Mouse (Mus musculus) urinary bladder, postnatal 36 days (tissue): ENCODE measurements around the gene Ndufb5.
A peak's percentile ranks its signal among the peaks of the same experiment; 100 is the strongest.
"Not testable (repeated sequence)": the region's sequence is repeated elsewhere in the genome, so short reads cannot be mapped to it uniquely, and the experiment has no call there.

Experiments
- DNase-seq, 2 experiments: peaks; one replicate each; pipeline ENCODE4 v3.0.0; 2022; ENCODE audit warnings: low spot score in 2 of 2, mixed read lengths in 1 of 2

Ndufb5 gene

DNA sequence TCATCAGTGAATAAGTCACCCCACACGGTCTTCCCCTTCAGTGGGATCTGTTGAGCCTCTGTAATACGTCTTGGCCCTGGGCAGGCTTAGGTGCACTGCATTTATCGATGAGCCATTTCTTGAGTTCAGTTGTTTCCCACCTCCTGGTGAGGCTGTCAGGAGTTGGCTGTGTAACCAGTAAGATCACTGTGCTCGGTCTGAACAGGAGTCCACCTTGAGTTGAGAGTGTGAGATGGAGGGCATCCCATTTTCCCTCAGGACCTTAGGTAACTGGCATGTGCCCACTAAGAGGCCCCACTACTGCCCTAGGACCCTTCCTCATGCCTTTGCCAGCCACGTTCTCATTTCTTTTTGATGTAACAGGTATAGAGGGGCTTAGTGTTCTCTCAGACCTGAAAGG, 10.8 kb upstream of the Ndufb5 start:
- no peak for DNase-seq

DNA sequence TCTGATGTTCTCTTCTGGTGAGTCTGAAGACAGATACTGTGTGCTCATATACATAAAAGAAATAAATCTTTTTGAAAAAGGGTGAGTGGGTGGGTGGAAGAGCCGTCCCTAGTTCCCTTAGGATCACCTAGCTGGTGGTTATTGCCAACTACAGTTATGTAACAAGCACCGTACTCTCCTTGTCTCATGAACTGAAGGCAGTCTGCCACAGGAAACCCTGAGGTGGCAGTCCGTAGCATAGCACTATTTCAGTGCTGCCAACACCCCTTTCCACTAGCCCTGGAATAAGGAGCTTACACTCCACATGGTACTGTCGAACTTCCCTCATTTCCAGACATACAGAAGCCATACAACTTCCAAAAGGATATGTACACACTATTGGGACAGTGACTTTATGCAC, 8.9 kb upstream of the Ndufb5 start:
- no peak for DNase-seq

DNA sequence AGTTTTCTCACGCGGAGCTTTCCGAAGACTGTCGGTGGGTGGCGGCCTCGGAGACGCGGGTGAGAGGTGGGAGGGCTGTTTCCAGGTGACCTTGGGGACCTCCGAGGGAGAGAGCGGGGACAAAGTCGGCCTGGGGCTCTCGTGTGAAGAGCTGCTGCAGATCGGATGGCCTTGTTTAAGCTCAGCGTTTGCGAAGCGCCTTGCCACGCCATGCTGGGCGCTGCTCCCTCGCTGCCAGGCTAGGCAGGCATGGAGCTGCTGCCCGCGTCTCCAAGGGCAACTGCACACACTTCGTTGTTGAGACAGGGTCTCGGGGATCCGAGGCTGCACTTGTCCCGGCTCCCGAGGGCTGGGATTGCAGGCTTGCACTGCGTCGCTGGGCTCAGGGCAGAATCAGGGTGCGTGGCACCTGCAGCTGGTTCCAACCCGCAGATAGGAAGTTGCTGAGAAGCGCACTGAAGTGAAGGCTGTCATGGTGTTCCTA, 424 bp downstream of the Ndufb5 start, which contains the start of gene Mrpl47:
Mrpl47 (minus strand) TSS at position 434 of the 484 bp plus-strand sequence.
- DNase-seq, result peak in 1 of 2 experiments; percentile 3

DNA sequence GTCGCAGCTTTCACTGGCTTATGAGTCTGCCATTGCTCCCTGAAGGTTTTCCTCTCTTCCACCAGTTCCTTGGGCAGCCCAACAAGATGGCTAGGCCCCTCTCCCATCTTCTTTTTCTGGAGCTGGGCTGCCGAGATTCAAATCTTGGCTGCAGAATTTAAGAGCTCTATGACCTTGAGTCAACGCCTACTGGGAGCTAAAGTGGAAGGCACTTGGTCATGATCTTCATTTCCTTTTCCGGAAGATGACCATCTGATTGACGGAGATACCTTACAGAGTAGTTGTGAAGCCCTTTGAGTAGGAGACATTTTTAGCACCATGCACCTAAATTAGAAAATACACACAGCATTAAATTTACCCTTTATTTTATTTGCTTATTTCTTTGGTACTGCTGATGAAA, 1.8 kb downstream of the Ndufb5 start:
- no peak for DNase-seq

DNA sequence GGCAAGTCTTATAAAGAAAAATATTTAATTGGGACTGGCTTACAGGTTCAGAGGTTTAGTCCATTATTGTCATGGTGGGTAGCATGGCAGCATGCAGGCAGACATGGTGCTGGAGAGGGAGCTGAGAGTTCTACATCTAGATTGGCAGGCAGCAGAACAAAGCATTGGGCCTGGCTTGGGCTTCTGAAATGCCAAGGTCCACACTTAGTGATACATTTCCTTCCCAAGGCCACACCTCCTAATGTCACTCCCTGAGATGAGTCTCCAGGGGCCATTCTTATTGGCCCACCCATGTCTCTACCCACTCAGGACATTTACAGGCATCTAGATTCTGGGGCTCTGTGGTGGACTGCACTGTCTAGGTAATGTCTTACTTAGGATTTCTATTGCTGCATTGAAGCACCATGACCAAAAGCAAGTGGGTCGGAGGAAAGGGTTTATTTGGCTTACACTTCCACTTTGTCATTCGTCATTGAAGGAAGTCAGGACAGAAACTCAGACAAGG, 5.5 kb downstream of the Ndufb5 start:
- DNase-seq, result no peak

DNA sequence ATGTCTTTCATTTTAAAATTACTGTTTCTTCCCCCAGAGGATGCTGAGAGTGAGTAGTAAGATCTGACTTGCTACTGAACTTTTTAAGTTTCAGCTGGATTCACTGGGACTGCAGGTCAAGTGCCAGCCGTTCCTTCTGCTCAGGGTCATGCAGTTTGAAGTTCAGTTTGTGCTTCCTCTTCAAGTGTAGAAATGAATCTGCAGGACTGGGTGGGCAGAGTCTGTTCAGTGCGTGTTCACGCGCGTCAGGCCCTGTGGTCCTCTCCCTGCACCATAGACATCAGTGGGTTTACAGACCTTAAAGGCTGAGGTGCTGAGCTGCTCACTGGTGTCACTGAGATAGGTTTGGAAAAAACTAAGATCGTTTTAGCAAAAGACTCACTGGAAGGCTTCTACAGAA, 8.2 kb downstream of the Ndufb5 start:
- DNase-seq, result no peak

DNA sequence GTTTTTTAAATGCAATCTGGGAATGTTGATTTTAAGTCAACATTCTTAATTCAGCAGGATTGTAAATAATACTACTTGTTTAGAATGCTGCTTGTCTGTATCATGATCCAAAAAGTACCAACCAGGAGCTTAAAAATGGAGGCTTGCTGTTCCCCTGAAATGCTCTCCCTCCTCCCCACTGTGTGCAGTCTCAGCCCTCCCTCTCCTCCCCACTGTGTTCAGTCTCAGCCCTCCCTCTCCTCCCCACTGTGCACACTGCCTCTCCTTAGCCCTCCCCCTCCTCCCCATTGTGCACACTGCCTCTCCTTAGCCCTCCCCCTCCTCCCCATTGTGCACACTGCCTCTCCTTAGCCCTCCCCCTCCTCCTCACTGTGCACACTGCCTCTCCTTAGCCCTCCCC, 8.6 kb downstream of the Ndufb5 start:
- not testable (repeated sequence) for DNase-seq

DNA sequence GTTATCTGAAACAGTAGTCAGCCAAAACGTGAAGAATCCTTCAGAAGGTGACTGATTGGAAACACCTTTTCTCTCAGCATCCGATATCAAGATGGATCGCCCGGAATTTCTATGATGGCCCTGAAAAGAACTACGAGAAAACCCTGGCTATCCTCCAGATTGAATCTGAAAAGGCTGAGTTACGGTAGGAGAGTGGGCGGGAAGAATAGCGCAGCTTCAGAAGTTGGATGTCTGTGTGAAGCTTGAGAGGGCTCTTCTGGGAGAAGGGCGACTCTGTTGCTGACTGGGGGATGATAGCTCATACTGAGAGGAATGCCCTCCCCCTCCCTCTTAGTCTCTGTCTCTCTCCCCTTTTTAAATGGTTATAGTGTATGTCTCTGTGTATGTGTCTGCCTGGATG, 11.6 kb downstream of the Ndufb5 start:
- no peak for DNase-seq

DNA sequence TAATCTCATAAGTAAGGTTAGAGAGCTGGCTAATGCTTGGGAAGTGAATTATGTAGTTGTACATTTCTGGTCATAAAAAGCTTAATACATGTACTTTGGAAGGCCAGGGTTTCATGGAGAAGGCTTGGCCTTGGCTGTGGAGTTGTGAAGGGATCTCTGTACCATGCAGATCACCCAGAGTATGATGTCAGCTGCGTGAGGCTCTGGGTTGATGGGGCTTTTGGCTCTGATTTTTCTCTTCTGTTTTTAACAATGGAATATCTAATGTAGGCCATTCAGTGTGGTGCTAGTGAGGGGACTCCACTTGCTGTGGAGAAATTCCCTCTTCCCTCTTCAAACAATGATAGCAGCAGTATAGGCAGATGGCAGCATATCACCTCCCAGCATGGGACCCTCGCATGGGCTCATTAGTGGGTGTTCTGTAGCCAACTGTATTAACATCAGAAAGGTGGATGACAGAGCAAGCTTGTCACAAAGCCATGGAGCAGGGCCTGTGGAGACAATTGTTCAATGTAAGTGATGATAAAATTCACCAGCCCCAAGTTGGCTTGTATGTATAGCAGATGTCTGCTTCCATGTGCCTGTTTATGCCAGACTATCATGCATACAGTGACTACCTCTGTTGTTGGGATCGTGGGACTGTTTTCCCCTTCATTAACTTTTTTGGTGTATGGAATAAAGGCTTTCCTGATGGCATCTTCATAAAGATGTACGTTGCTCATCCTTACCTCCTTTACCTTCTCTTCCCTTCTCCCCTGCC, 13.2 kb downstream of the Ndufb5 start:
- DNase-seq, result no peak

DNA sequence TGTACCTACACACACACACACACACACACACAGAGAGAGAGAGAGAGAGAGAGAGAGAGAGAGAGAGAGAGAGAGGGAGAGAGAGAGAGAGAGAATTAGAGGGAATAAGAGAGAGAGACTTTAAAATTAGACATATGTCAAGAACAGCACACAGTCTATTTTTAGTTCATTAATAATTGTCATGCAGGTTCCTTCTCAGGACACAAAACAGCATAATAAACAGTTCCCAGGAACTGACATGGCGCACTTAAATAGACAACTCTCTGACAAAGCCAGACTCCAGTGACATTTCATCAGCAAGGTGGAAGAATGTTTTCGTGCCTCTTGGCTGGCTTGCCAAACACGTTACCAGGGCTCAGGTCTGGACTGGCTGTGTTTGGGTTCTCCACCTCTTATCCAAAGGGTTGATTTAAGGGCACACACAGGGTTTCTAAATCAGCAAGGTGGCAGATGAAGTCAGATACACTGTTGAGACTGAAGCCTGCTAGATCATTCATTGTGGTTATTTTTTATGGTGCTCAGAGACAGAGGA, 17.7 kb downstream of the Ndufb5 start:
- DNase-seq, result no peak

DNA sequence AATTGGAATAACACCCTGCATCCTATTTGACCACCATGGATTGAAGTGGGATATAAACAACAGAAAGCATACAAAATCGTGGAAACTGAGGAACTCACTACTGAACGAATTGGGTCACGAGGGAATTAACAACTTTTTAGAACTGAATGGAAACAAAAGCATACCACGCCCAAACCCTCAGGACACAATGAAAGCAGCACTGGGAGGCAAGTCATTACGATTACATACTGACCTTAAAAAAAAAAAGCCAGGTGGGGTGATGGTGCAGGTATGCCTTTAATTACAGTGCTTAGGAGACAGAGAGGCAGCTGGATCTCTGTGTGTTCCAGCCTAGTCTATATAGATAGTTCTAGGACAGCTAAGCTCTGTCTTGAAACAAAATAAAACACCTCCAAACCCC, 22.4 kb downstream of the Ndufb5 start:
- DNase-seq, result no peak

DNA sequence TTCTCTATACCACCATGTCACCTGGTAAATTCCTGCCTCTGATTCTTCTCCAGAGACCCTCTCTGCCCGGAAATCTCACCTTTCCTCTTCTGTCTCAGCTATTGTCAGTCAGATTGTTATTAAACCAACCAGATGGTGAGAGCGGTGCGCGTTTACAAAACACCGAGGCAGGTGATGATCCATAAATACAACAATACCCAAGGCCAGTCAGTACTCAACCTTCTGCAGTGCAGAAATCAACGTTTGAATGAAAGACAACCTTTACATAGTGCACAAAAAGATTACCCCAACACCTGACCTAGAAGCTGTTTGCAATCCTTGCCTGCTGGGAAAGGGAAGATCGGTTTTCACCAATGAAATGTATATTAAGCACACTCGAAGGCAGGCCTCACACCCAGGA, 26.2 kb downstream of the Ndufb5 start:
- DNase-seq, result no peak

DNA sequence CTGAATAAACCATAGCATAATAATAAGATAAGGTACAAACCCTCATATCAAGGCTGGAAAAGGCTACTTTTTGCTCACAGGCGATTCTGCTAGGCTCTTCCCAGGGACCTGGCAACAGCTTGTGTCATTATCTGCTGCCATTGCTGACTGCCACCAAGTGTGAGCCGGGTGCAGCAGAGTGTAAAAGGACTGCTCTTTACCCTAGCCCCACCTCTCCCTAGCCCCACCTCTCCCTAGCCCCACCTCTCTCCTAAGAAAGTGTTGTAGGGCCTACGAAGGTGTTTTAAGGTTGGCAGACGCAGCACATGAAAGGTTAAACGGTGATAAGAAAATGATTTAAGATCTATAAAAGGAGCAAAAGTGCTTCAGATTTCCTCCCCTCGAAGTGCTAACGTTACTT, 27.1 kb downstream of the Ndufb5 start:
- DNase-seq, result no peak

DNA sequence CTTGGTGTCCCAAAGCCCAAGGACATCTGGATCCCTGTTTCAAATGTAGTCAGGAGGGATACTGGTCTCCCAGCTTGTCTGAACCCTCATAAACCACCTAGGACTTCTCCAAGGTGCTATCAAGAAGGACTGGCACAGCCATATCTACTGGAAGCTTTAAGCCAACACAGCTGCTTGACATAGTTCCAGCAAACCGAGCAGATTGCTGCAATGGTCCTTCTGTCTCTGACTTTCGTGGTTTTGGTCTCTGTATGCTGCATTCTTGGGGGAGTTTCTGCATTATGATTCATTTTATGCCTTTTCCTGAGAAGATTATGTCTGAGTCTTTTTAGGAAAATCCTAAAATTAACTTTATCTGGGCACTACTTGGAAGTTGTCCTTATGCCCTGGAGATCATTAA, 34.0 kb downstream of the Ndufb5 start:
- DNase-seq, result no peak
